Mouse (Mus musculus) CH12.LX (cell line): ENCODE measurements at regions not wholly inside any gene's neighbourhood (a gene's known extent, or its start where the extent isn't known, plus 50 kb on each side); places are given as distances from the start of the nearest gene placed in this dataset.

Source experiments
- CTCF ChIP-seq, 2 experiments: IDR thresholded peaks in 1 of 2; conservative IDR thresholded peaks in 1 of 2; 2 replicates each; pipeline ENCODE4 v1.5.1; 2011 to 2012; ENCODE audit warnings: low read depth in 2 of 2, low read length in 2 of 2, improper control_type of control experiment in 1 of 2, inconsistent platforms in 1 of 2, mild to moderate bottlenecking in 1 of 2, moderate library complexity in 1 of 2
- MYC ChIP-seq: IDR thresholded peaks from 2 replicates; pipeline ENCODE4 v1.6.1; 2011; ENCODE audit warnings: low read depth, mild to moderate bottlenecking, improper control_type of control experiment, low read length
- SMC3 ChIP-seq: IDR thresholded peaks from 2 replicates; pipeline ENCODE4 v1.6.1; 2011; ENCODE audit warnings: low read depth, low read length, improper control_type of control experiment

DNA sequence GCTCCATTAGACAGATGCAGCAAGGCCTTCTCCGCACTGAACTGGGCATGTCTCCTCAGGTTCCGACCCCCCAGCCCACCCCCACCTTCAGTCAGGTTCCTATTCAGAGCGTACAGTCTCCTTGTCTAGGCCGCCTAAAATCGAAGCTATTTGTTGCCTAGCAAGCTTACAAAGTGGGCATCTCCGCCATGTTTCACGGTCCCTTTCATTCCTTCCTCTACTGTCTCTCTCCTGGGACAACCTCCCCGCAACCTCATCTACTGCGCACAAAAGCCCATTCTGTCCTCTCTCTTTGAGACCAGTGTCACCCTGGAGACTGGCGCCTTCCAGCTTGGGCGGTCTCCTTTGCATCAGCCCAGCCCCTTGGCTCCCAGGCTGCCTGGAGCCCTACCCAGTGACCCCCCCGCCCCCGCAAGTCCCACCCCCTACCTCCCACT lies 86.8 kb downstream of the Amer3 start:
- TF ChIP-seq MYC (no peak), SMC3 (no peak), CTCF (conservative IDR thresholded peaks at IDR 0.05 in 1 of 2, IDR thresholded peaks at IDR 0.05 in 1 of 2; ENCODE audit: low read depth in 2 of 2, low read length in 2 of 2) (no peak)
